Mouse (Mus musculus) T-cell, adult 66 days (primary cell): ENCODE measurements around the gene Gnb3. TPM values are rescaled to one million over a fixed set of nuclear protein-coding genes. Genes with fewer than 3 reads are reported as not detected.

Experiments
- total RNA-seq, 2 experiments: library from RNA; stranded (reverse); gene quantifications; 3 replicates in 1 of 2; 4 replicates in 1 of 2; pipeline ENCODE4 v1.2.4; 2023

Gnb3 gene
- not detected for total RNA-seq

DNA sequence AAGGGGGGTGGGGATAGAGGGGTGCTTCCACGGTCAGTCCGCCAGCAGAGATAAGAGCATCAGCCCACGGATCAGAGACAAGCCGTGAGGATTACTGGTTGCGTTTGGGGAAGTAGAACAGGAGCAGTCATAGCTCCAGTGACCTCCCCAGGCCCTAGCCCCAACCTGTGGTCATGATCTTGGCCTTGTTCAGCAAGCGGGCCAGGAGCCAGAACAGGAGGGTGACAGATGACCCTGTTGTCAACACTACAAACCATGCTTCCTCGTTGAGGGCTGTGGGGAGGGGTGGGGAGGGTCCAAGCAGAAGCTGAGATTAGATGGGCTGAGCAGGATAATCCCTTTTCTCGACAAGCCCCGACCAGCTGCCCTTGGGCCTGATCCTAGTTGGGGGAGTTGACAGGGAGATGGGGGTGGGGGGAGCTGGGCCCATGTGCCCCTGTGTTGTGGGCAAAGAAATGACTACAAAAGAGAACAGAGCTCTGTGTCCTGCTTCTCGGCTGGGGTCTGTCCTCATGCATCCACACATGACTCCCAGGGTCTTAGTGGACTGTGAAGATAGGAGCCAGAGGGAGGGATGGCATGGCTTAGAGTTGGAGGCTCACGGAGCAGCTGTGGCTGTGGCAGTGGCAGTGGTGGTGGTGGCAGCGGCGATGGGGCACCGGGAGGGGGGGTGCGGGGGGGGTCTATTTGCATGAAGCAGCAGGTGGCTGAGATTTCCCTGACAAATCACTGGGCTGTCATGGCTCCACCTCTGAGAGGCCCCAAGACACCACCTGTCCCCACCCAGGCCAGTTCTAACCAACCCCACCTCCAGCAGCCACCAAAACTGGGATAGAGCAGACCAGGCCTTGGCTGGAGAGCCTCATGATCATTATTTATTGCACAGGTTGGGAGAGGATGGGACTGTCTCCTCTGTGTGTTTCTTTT lies at the start of gene Gnb3:
Gene Gnb3 (minus strand): TSS at position 35 of the 927 bp plus-strand sequence.

DNA sequence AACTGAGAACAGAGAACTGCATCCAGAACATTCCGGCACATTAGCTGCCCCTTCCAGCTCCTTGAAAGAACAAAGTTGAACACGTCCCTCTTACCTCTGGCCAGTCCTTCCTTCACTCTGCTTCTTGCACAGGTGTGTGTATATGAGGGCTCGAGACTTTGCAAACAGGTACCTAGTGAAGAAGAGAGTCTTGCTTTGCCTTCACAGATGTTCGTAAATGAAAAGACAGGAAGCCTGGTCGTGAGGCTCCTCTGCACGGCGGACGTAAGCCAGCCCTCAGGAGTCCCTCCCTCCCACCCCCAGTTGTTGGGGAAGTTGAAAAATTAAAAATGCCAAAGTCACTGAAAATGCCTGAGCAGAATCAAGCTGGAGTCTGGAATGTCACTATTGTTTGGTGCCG lies 47.9 kb upstream of the Gnb3 start, which contains the start of gene Cd4:
Gene Cd4 (minus strand): TSS at position 236 of the 400 bp plus-strand sequence.

GRCm38 (mm10) chr6:124863658-124864298 lies 23.7 kb upstream of the Gnb3 start, which contains the start of gene Gpr162:
Gene Gpr162, minus strand, starts transcription at chr6:124863983.

GRCm38 (mm10) chr6:124856916-124857839 lies 17.1 kb upstream of the Gnb3 start, which contains the start of gene P3h3:
Gene P3h3, minus strand, starts transcription at chr6:124857752.

GRCm38 (mm10) chr6:124828868-124829798 lies 10.9 kb downstream of the Gnb3 start, which contains the start of the genes Usp5 and Cdca3:
Gene Usp5, minus strand, starts transcription at chr6:124829484.
Gene Cdca3, plus strand, starts transcription at chr6:124829547.

GRCm38 (mm10) chr6:124813933-124814332 lies 26.1 kb downstream of the Gnb3 start, which contains the start of gene Tpi1:
Gene Tpi1, minus strand, starts transcription at chr6:124814296.

GRCm38 (mm10) chr6:124808358-124809012 lies 31.6 kb downstream of the Gnb3 start, which contains the start of gene Spsb2:
Gene Spsb2, plus strand, starts transcription at chr6:124808661.

Other genes with a start within 250 kb of the Gnb3 start
- not detected for gene C1s2, start 204.2 kb downstream of the Gnb3 start, total RNA-seq
- gene Lpcat3, start 177.2 kb downstream of the Gnb3 start, total RNA-seq: 10 to 100 TPM; 72.3 to 77.4 TPM
- 100 to 1,000 TPM; 187 to 191 TPM for gene Emg1, start 128.1 kb downstream of the Gnb3 start, total RNA-seq
- gene Phb2, start 127.9 kb downstream of the Gnb3 start, total RNA-seq: 100 to 1,000 TPM; 161 to 164 TPM
- gene Ptpn6, start 101.6 kb downstream of the Gnb3 start, total RNA-seq: 100 to 1,000 TPM; 173 to 199 TPM
- gene Grcc10, start 98.9 kb downstream of the Gnb3 start, total RNA-seq: 100 to 1,000 TPM; 302 to 314 TPM
- gene Gm45234, start 84.3 kb downstream of the Gnb3 start, total RNA-seq: 1 to 10 TPM in 1 of 2 experiments, not detected in 1; 6.9 TPM
- gene Atn1, start 83.8 kb downstream of the Gnb3 start, total RNA-seq: 100 to 1,000 TPM; 134 to 156 TPM
- gene Eno2, start 70.6 kb downstream of the Gnb3 start, total RNA-seq: 1 to 10 TPM; 3.3 to 3.8 TPM
- gene Lrrc23, start 60.5 kb downstream of the Gnb3 start, total RNA-seq: 10 to 100 TPM in 1 of 2 experiments, 1 to 10 TPM in 1; 6.7 to 10.5 TPM
- gene Spsb2, start 31.6 kb downstream of the Gnb3 start, total RNA-seq: 1 to 10 TPM; 1.1 to 3.6 TPM
- 10 to 100 TPM; 37.5 to 43.1 TPM for gene Tpi1, start 26.0 kb downstream of the Gnb3 start, total RNA-seq
- gene Usp5, start 10.8 kb downstream of the Gnb3 start, total RNA-seq: 10 to 100 TPM; 66.7 to 74.2 TPM
- gene Cdca3, start 10.7 kb downstream of the Gnb3 start, total RNA-seq: 1 to 10 TPM; 3.1 to 7.1 TPM
- gene P3h3, start 17.5 kb upstream of the Gnb3 start, total RNA-seq: under 1 TPM; 0.21 to 0.64 TPM
- 1 to 10 TPM; 1.7 to 2.3 TPM for gene Gpr162, start 23.7 kb upstream of the Gnb3 start, total RNA-seq
- 100 to 1,000 TPM; 241 to 278 TPM for gene Cd4, start 47.9 kb upstream of the Gnb3 start, total RNA-seq
- gene Lag3, start 71.4 kb upstream of the Gnb3 start, total RNA-seq: 10 to 100 TPM in 1 of 2 experiments, 1 to 10 TPM in 1; 8.8 to 10.2 TPM
- 10 to 100 TPM; 43.8 to 56.4 TPM for gene Ptms, start 79.8 kb upstream of the Gnb3 start, total RNA-seq
- gene Mlf2, start 91.1 kb upstream of the Gnb3 start, total RNA-seq: 100 to 1,000 TPM in 1 of 2 experiments, 10 to 100 TPM in 1; 90.3 to 110 TPM
- gene Cops7a, start 125.3 kb upstream of the Gnb3 start, total RNA-seq: 10 to 100 TPM; 37.3 to 49.3 TPM
- gene Pianp, start 156.4 kb upstream of the Gnb3 start, total RNA-seq: under 1 TPM; 0.90 to 0.98 TPM
- 10 to 100 TPM; 78.2 to 92.7 TPM for gene Zfp384, start 168.9 kb upstream of the Gnb3 start, total RNA-seq
- gene Ing4, start 199.5 kb upstream of the Gnb3 start, total RNA-seq: 10 to 100 TPM; 76.9 to 88.3 TPM
- gene Acrbp, start 209.4 kb upstream of the Gnb3 start, total RNA-seq: 10 to 100 TPM; 15.8 to 19.3 TPM
- 10 to 100 TPM; 24.2 to 32.6 TPM for gene Lpar5, start 227.6 kb upstream of the Gnb3 start, total RNA-seq